Mouse (Mus musculus) embryonic fibroblast, embryonic 13.5 days (primary cell): ENCODE measurements around the gene Adamts17. TPM values are rescaled to one million over a fixed set of nuclear protein-coding genes. Genes with fewer than 3 reads are reported as not detected.

Experiments
- H3K27ac ChIP-seq: 2 replicates; pipeline ENCODE4 v1.5.1; 2012; ENCODE audit warnings: low read length, control low read depth, inconsistent platforms; ENCODE audit not compliant: insufficient read depth
- H3K4me1 ChIP-seq: 2 replicates; pipeline ENCODE4 v1.6.1; 2011; ENCODE audit warnings: low read length; ENCODE audit not compliant: control insufficient read depth, insufficient read depth
- H3K4me3 ChIP-seq: 2 replicates; pipeline ENCODE4 v1.5.1; 2011; ENCODE audit warnings: mild to moderate bottlenecking, control low read depth, low read length; ENCODE audit not compliant: insufficient read depth
- CTCF ChIP-seq: IDR thresholded peaks from 2 replicates; pipeline ENCODE4 v1.5.1; 2011; ENCODE audit warnings: mild to moderate bottlenecking, control low read depth, low read length, moderate library complexity, borderline replicate concordance; ENCODE audit not compliant: insufficient read depth
- POLR2A ChIP-seq: IDR thresholded peaks from 2 replicates; pipeline ENCODE4 v1.6.1; 2011; ENCODE audit warnings: low read depth, mild to moderate bottlenecking, control low read depth, low read length, moderate library complexity
- polyA plus RNA-seq: library from polyadenylated mRNA; stranded (reverse); fragments of >200 nt; gene quantifications from 2 replicates; pipeline ENCODE4 v1.2.4, GENCODE M21; 2011; ENCODE audit warnings: low read depth; ENCODE audit not compliant: missing spikeins, insufficient read length

The Adamts17 gene
- polyA plus RNA-seq, 1 experiment: 1.3 TPM

- no peak overlapping the region for H3K4me3 ChIP-seq
- no peak for TF ChIP-seq CTCF
- no peak for TF ChIP-seq POLR2A
- H3K27ac ChIP-seq: no peak overlapping the region
- H3K4me1 ChIP-seq: peaks cover 5% of the 10 kb centered on the region; the same call in 1 of the 2 replicates
Measured at GRCm38 (mm10) chr7:66966541-66967205, 127.1 kb downstream of the Adamts17 start.

GRCm38 (mm10) chr7:66967206-66967919 lies 127.8 kb downstream of the Adamts17 start:
- no peak overlapping the region for H3K4me3 ChIP-seq
- TF ChIP-seq CTCF: no peak
- no peak for TF ChIP-seq POLR2A
- H3K27ac ChIP-seq: no peak overlapping the region
- H3K4me1 ChIP-seq: peaks cover 5% of the 10 kb centered on the region; the same call in 1 of the 2 replicates

GRCm38 (mm10) chr7:66968661-66969060 lies 129.1 kb downstream of the Adamts17 start:
- no peak overlapping the region for H3K27ac ChIP-seq
- H3K4me1 ChIP-seq: no peaks in the 10 kb centered on the region; the same call in 1 of the 2 replicates
- H3K4me3 ChIP-seq: no peak overlapping the region
- no peak for TF ChIP-seq CTCF
- TF ChIP-seq POLR2A: no peak

- no peak for TF ChIP-seq POLR2A
- no peaks in the 10 kb centered on the region; the same call in 1 of the 2 replicates for H3K4me1 ChIP-seq
- H3K4me3 ChIP-seq: no peak overlapping the region
- no peak overlapping the region for H3K27ac ChIP-seq
Measured at GRCm38 (mm10) chr7:66969199-66969598, 129.7 kb downstream of the Adamts17 start.

GRCm38 (mm10) chr7:66970235-66970634 lies 130.7 kb downstream of the Adamts17 start:
- TF ChIP-seq CTCF (no peak), POLR2A (no peak)
- H3K4me3 ChIP-seq: no peak overlapping the region
- no peak overlapping the region for H3K27ac ChIP-seq
- no peaks in the 10 kb centered on the region; the same call in 1 of the 2 replicates for H3K4me1 ChIP-seq

GRCm38 (mm10) chr7:66970974-66971373 lies 131.4 kb downstream of the Adamts17 start:
- H3K4me1 ChIP-seq: no peaks in the 10 kb centered on the region; the same call in 1 of the 2 replicates
- TF ChIP-seq CTCF (no peak), POLR2A (no peak)

GRCm38 (mm10) chr7:66974859-66975258 lies 135.3 kb downstream of the Adamts17 start:
- H3K4me1 ChIP-seq: no peaks in the 10 kb centered on the region
- TF ChIP-seq POLR2A (no peak), CTCF (no peak)
- no peak overlapping the region for H3K4me3 ChIP-seq
- no peak overlapping the region for H3K27ac ChIP-seq

More at GRCm38 (mm10) chr7:66970974-66971373, 131.4 kb downstream of the Adamts17 start:
- no peak overlapping the region for H3K4me3 ChIP-seq
- no peak overlapping the region for H3K27ac ChIP-seq

- no peak overlapping the region for H3K4me3 ChIP-seq
- no peak overlapping the region for H3K27ac ChIP-seq
- no peaks in the 10 kb centered on the region for H3K4me1 ChIP-seq
- TF ChIP-seq POLR2A: no peak
- TF ChIP-seq CTCF: no peak
Measured at GRCm38 (mm10) chr7:66976371-66976770, 136.8 kb downstream of the Adamts17 start.

- no peak overlapping the region for H3K27ac ChIP-seq
- no peak for TF ChIP-seq POLR2A
- no peak for TF ChIP-seq CTCF
- H3K4me3 ChIP-seq: no peak overlapping the region
- no peaks in the 10 kb centered on the region for H3K4me1 ChIP-seq
Measured at GRCm38 (mm10) chr7:66981591-66981990, 142.1 kb downstream of the Adamts17 start.

- TF ChIP-seq POLR2A (no peak), CTCF (no peak)
- Histone ChIP-seq H3K4me3 (no peak overlapping the region), H3K27ac (no peak overlapping the region), H3K4me1 (no peaks in the 10 kb centered on the region)
Measured at GRCm38 (mm10) chr7:66982084-66982483, 142.5 kb downstream of the Adamts17 start.
